Mouse (Mus musculus): ENCODE results near the gene Flt3l.

- no peak for TF ChIP-seq TCF3 (IDR thresholded peaks at IDR 0.05; ENCODE audit: insufficient read length, low read depth)
- TF ChIP-seq POLR2A (IDR thresholded peaks at IDR 0.05; ENCODE audit: insufficient read length, low read depth): no peak
- TF ChIP-seq TCF12 (IDR thresholded peaks at IDR 0.05; ENCODE audit: insufficient read depth, poor library complexity, severe bottlenecking): no peak
- TF ChIP-seq MYOG (IDR thresholded peaks at IDR 0.05; ENCODE audit: control insufficient read depth in 1 of 3, insufficient read depth in 1 of 3, insufficient read length in 2 of 3, low read depth in 2 of 3): no peak
- TF ChIP-seq MAX (IDR thresholded peaks at IDR 0.05; ENCODE audit: low read depth): no peak
- TF ChIP-seq E2F4 (IDR thresholded peaks at IDR 0.05; ENCODE audit: insufficient read depth): no peak
- TF ChIP-seq SRF (IDR thresholded peaks at IDR 0.05; ENCODE audit: control insufficient read depth, insufficient read length, low read depth): no peak
- no peak for TF ChIP-seq USF1 (IDR thresholded peaks at IDR 0.05; ENCODE audit: low read depth)
- TF ChIP-seq CEBPB (IDR thresholded peaks at IDR 0.05; ENCODE audit: insufficient read depth, poor library complexity, severe bottlenecking): no peak
- no peak for TF ChIP-seq REST (IDR thresholded peaks at IDR 0.05; ENCODE audit: insufficient read depth, insufficient read length)
- no peak for TF ChIP-seq MYOD1 (IDR thresholded peaks at IDR 0.05; ENCODE audit: control insufficient read depth in 1 of 3, insufficient read length in 2 of 3, low read depth in 2 of 3)
- TF ChIP-seq POLR2AphosphoS2 (IDR thresholded peaks at IDR 0.05; ENCODE audit: insufficient read length, low read depth): no peak
These were observed 29.1 kb downstream of the Flt3l start for GRCm38 (mm10) chr7:45107052-45107645.

Measured in myocyte (in vitro differentiated cells).